Mouse (Mus musculus) thymus, adult 2 months (tissue): ENCODE results near the gene Tmem268.

Source experiments
- CTCF ChIP-seq: fragments of 200-500 bp; IDR thresholded peaks from 2 replicates; pipeline ENCODE4 v1.5.1; 2012; ENCODE audit warnings: mild to moderate bottlenecking, control low read depth, low read length, moderate library complexity, borderline replicate concordance; ENCODE audit not compliant: control insufficient read depth, poor library complexity, insufficient read depth; ENCODE audit errors: extremely low read depth
- POLR2A ChIP-seq: fragments of 200-500 bp; IDR thresholded peaks from 2 replicates; pipeline ENCODE4 v1.6.1; 2012; ENCODE audit warnings: mild to moderate bottlenecking, low read length, control low read depth, moderate library complexity; ENCODE audit not compliant: control insufficient read depth, poor library complexity, insufficient read depth; ENCODE audit errors: extremely low read depth

DNA sequence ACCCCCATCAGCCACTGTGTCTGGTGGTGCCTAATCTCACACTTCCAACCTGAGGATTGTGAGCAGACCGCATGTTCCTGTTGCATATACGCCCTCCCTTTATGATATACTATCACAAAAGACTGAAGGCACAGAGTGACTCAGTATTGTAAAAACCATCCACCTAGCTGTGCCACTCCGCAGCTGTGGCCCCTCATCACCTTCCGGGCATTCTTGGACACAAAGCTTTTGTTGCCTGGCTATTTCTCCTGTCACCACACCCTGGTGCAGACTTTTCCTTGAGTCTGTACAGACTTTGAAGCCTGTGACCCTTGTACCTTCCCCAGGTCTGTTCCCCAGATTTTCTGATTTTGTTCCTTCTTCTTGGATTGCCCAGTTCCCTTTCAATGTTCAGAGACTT lies 37.4 kb downstream of the Tmem268 start:
- TF ChIP-seq CTCF, result no peak
- TF ChIP-seq POLR2A, result no peak
